9 mouse cellular contexts compared by ENCODE assay signal in genomic region chr11:98970191-98970925, GRCm38 (mm10). TPM values are rescaled to one million over a fixed set of nuclear protein-coding genes. Genes with fewer than 3 reads are reported as not detected.
DNase-seq lines count a peak whose midpoint lies in the region; ATAC-seq and TF ChIP-seq lines count a peak whose summit lies in the region.
"Had no signal": no experiment of that assay in that cellular context is flagged by ENCODE, and none has a peak within 500 bp of the region (broad histone marks: within the 10 kb centered on the region; RNA-seq: fewer than 3 reads in every experiment).

No protein-coding gene starts in this region.

- DNase-seq in liver, adult 2 months (ENCODE audit: extremely low read depth, low read depth, low spot score) = peak; percentile 70
- no peak for DNase-seq in liver, postnatal 0 days
- DNase-seq in thymus, adult 2 months = no peak
- no peak for DNase-seq in layer of hippocampus, adult 9-11 months
- no peak for DNase-seq in spleen, postnatal 36 days (ENCODE audit: low spot score in 2 of 2)

- no peak for ATAC-seq in liver, postnatal 0 days
- no peak for ATAC-seq in embryonic facial prominence, embryonic 12.5 days (ENCODE audit: insufficient number of reproducible peaks, insufficient read depth, low FRiP score, low TSS enrichment)
- no peak; the same call in 1 of the 2 replicates for ATAC-seq in hindbrain, embryonic 16.5 days
- no peak for ATAC-seq in neural tube, embryonic 12.5 days (ENCODE audit: low FRiP score, low read depth)

- 0 out of 2 replicates have a peak overlapping the region, but pooled peaks have one; percentile 31 for H3K9ac ChIP-seq in liver, adult 2 months (ENCODE audit: low read depth, low read length)
- H3K9ac ChIP-seq in liver, postnatal 0 days (replicated peaks) = no peak overlapping the region
- no peak overlapping the region for H3K9ac ChIP-seq in embryonic facial prominence, embryonic 12.5 days
- no peak overlapping the region; the same call in none of the 2 replicates for H3K9ac ChIP-seq in hindbrain, embryonic 16.5 days (ENCODE audit: low read depth, low read length)
- H3K9ac ChIP-seq in neural tube, embryonic 12.5 days = peak overlapping the region; percentile 84

- no peaks in the 10 kb centered on the region for H3K27me3 ChIP-seq in liver, adult 2 months (ENCODE audit: control insufficient read depth, insufficient read depth, low read length)
- no peaks in the 10 kb centered on the region for H3K27me3 ChIP-seq in liver, postnatal 0 days (ENCODE audit: insufficient read depth, low read length)
- H3K27me3 ChIP-seq in embryonic facial prominence, embryonic 12.5 days = no peaks in the 10 kb centered on the region
- H3K27me3 ChIP-seq in hindbrain, embryonic 16.5 days (replicated peaks; ENCODE audit: control insufficient read depth, insufficient read depth, low read length) = no peaks in the 10 kb centered on the region
- no peaks in the 10 kb centered on the region for H3K27me3 ChIP-seq in neural tube, embryonic 12.5 days (replicated peaks)
- no peaks in the 10 kb centered on the region for H3K27me3 ChIP-seq in thymus, adult 2 months (ENCODE audit: control insufficient read depth, insufficient read depth, low read length)

- WGBS in liver, adult 2 months = 51% methylated on average over 29 of the region's 29 CpGs
- WGBS in liver, postnatal 0 days (ENCODE audit: insufficient replicate concordance) = 72% methylated on average over 29 of the region's 29 CpGs
- WGBS in embryonic facial prominence, embryonic 12.5 days = 74% methylated on average over 29 of the region's 29 CpGs
- WGBS in hindbrain, embryonic 16.5 days = 32% methylated on average over 29 of the region's 29 CpGs
- 41% methylated on average over 29 of the region's 29 CpGs for WGBS in neural tube, embryonic 12.5 days
- WGBS in thymus, adult 2 months = 90% methylated on average over 29 of the region's 29 CpGs

- TF ChIP-seq POLR2A in liver, adult 2 months (IDR thresholded peaks at IDR 0.05; ENCODE audit: extremely low read depth, insufficient read depth, low read length) = no peak
- no peak for TF ChIP-seq POLR2A in thymus, adult 2 months (IDR thresholded peaks at IDR 0.05; ENCODE audit: control insufficient read depth, extremely low read depth, insufficient read depth, low read length, poor library complexity)

- no peak for TF ChIP-seq CTCF in liver, adult 2 months (IDR thresholded peaks at IDR 0.05; ENCODE audit: low read depth, low read length)
- no peak for TF ChIP-seq CTCF in liver, postnatal 0 days (IDR thresholded peaks at IDR 0.05; ENCODE audit: low read depth)
- no peak for TF ChIP-seq CTCF in thymus, adult 2 months (IDR thresholded peaks at IDR 0.05; ENCODE audit: borderline replicate concordance, control insufficient read depth, extremely low read depth, insufficient read depth, low read length, poor library complexity)

- no peak overlapping the region for H3K4me2 ChIP-seq in liver, postnatal 0 days (ENCODE audit: low read depth, low read length)
- H3K4me2 ChIP-seq in embryonic facial prominence, embryonic 12.5 days (replicated peaks) = peak overlapping the region; percentile 34; the same call in 1 of the 2 replicates
- H3K4me2 ChIP-seq in hindbrain, embryonic 16.5 days (ENCODE audit: low read length) = no peak overlapping the region; the same call in 1 of the 2 replicates
- H3K4me2 ChIP-seq in neural tube, embryonic 12.5 days (replicated peaks) = peak overlapping the region; percentile 96

- H3K36me3 ChIP-seq in liver, adult 2 months (ENCODE audit: control insufficient read depth, insufficient read depth, low read length) = peaks cover 14% of the 10 kb centered on the region; the same call in 1 of the 2 replicates
- peaks cover 43% of the 10 kb centered on the region for H3K36me3 ChIP-seq in liver, postnatal 0 days (replicated peaks; ENCODE audit: insufficient read depth, low read length)
- H3K36me3 ChIP-seq in embryonic facial prominence, embryonic 12.5 days = peaks cover 73% of the 10 kb centered on the region
- H3K36me3 ChIP-seq in hindbrain, embryonic 16.5 days (ENCODE audit: control insufficient read depth, insufficient read depth, low read length) = 0 out of 2 replicates have a peak, but pooled peaks cover 3% of the 10 kb centered on the region
- peaks cover 61% of the 10 kb centered on the region for H3K36me3 ChIP-seq in neural tube, embryonic 12.5 days
- H3K36me3 ChIP-seq in thymus, adult 2 months (ENCODE audit: control insufficient read depth, insufficient read depth, low read length) = peaks cover 45% of the 10 kb centered on the region

- peak overlapping the region; percentile 5; the same call in 1 of the 2 replicates for H3K27ac ChIP-seq in liver, adult 2 months (replicated peaks; ENCODE audit: insufficient read depth, low read depth, low read length)
- H3K27ac ChIP-seq in liver, postnatal 0 days (ENCODE audit: low read depth) = no peak overlapping the region
- H3K27ac ChIP-seq in embryonic facial prominence, embryonic 12.5 days = peak overlapping the region; percentile 83
- H3K27ac ChIP-seq in hindbrain, embryonic 16.5 days (ENCODE audit: low read depth, low read length) = peak overlapping the region; percentile 58
- peak overlapping the region; percentile 97 for H3K27ac ChIP-seq in neural tube, embryonic 12.5 days
- H3K27ac ChIP-seq in thymus, adult 2 months (ENCODE audit: control insufficient read depth, insufficient read depth, low read length) = no peak overlapping the region
- H3K27ac ChIP-seq: heart, adult 2 months had no signal

- no peaks in the 10 kb centered on the region for H3K9me3 ChIP-seq in liver, postnatal 0 days (ENCODE audit: low read length)
- no peaks in the 10 kb centered on the region for H3K9me3 ChIP-seq in embryonic facial prominence, embryonic 12.5 days
- H3K9me3 ChIP-seq in hindbrain, embryonic 16.5 days (ENCODE audit: control insufficient read depth, low read length) = no peaks in the 10 kb centered on the region
- H3K9me3 ChIP-seq in neural tube, embryonic 12.5 days = no peaks in the 10 kb centered on the region

- peaks cover 29% of the 10 kb centered on the region for H3K4me1 ChIP-seq in liver, adult 2 months (ENCODE audit: control insufficient read depth, insufficient read depth, low read length)
- H3K4me1 ChIP-seq in liver, postnatal 0 days (ENCODE audit: insufficient read depth) = peaks cover 7% of the 10 kb centered on the region; the same call in 1 of the 2 replicates
- H3K4me1 ChIP-seq in embryonic facial prominence, embryonic 12.5 days = peaks cover 61% of the 10 kb centered on the region
- H3K4me1 ChIP-seq in hindbrain, embryonic 16.5 days (ENCODE audit: control insufficient read depth, insufficient read depth, low read depth, low read length) = peaks cover 62% of the 10 kb centered on the region
- peaks cover 71% of the 10 kb centered on the region for H3K4me1 ChIP-seq in neural tube, embryonic 12.5 days
- peaks cover 37% of the 10 kb centered on the region for H3K4me1 ChIP-seq in thymus, adult 2 months (replicated peaks; ENCODE audit: control insufficient read depth, insufficient read depth, low read length)

- H3K79me2 ChIP-seq in liver, adult 2 months (ENCODE audit: control insufficient read depth, insufficient read depth, low read length) = peaks cover 14% of the 10 kb centered on the region; the same call in 1 of the 2 replicates

- TF ChIP-seq EP300 in liver, postnatal 0 days (IDR thresholded peaks at IDR 0.05; ENCODE audit: low read depth) = no peak

- no peak overlapping the region for H3K4me3 ChIP-seq in liver, adult 2 months (ENCODE audit: insufficient read depth, low read depth, low read length)
- H3K4me3 ChIP-seq in liver, postnatal 0 days (ENCODE audit: low read depth, low read length) = no peak overlapping the region
- no peak overlapping the region for H3K4me3 ChIP-seq in embryonic facial prominence, embryonic 12.5 days
- no peak overlapping the region for H3K4me3 ChIP-seq in hindbrain, embryonic 16.5 days (ENCODE audit: low read length)
- peak overlapping the region; percentile 22 for H3K4me3 ChIP-seq in neural tube, embryonic 12.5 days
- no peak overlapping the region for H3K4me3 ChIP-seq in thymus, adult 2 months (ENCODE audit: control insufficient read depth, insufficient read depth, low read length)
- H3K4me3 ChIP-seq: heart, adult 2 months had no signal

RNA-seq across cellular contexts. Expression of gene Gjd3, which starts 12.5 kb away (rescaled TPM):
- total RNA-seq in liver, adult 2 months (2014; rRNA removed) = not detected in 2 replicates
- polyA plus RNA-seq in liver, adult 2 months (2012; rRNA removed) = 0.11 TPM in 1 of 2 replicates, not detected in the other
- polyA plus RNA-seq in liver, postnatal 0 days (2015; fragmentation: Nextera tagmentation; extraction: Ambion mirVana) = not detected in 2 replicates
- polyA plus RNA-seq in embryonic facial prominence, embryonic 12.5 days (2016; fragmentation: Nextera tagmentation; extraction: Ambion mirVana) = 0.73 and 1.4 TPM in 2 replicates
- 2.0 and 3.0 TPM in 2 replicates for polyA plus RNA-seq in hindbrain, embryonic 16.5 days (2015; fragmentation: Nextera tagmentation; extraction: Ambion mirVana)
- 1.8 and 2.0 TPM in 2 replicates for polyA plus RNA-seq in neural tube, embryonic 12.5 days (2016; fragmentation: Nextera tagmentation; extraction: Ambion mirVana)
- 1.3 and 1.9 TPM in 2 replicates for polyA plus RNA-seq in thymus, adult 2 months (2012; rRNA removed)

RNA-seq across cellular contexts. Expression of gene Rara, which starts 42.7 kb away (rescaled TPM):
- total RNA-seq in liver, adult 2 months (2014; rRNA removed) = 3.7 and 4.5 TPM in 2 replicates
- 14.1 and 14.6 TPM in 2 replicates for polyA plus RNA-seq in liver, adult 2 months (2012; rRNA removed)
- 5.4 and 5.6 TPM in 2 replicates for polyA plus RNA-seq in liver, postnatal 0 days (2015; fragmentation: Nextera tagmentation; extraction: Ambion mirVana)
- 48.8 and 49.2 TPM in 2 replicates for polyA plus RNA-seq in embryonic facial prominence, embryonic 12.5 days (2016; fragmentation: Nextera tagmentation; extraction: Ambion mirVana)
- polyA plus RNA-seq in hindbrain, embryonic 16.5 days (2015; fragmentation: Nextera tagmentation; extraction: Ambion mirVana) = 12.1 and 16.7 TPM in 2 replicates
- 51.1 and 52.5 TPM in 2 replicates for polyA plus RNA-seq in neural tube, embryonic 12.5 days (2016; fragmentation: Nextera tagmentation; extraction: Ambion mirVana)
- polyA plus RNA-seq in thymus, adult 2 months (2012; rRNA removed) = 63.5 and 74.1 TPM in 2 replicates

RNA-seq across cellular contexts. Expression of gene Top2a, which starts 53.6 kb away (rescaled TPM):
- total RNA-seq in liver, adult 2 months (2014; rRNA removed) = 1.8 and 4.2 TPM in 2 replicates
- 0.22 and 0.31 TPM in 2 replicates for polyA plus RNA-seq in liver, adult 2 months (2012; rRNA removed)
- polyA plus RNA-seq in liver, postnatal 0 days (2015; fragmentation: Nextera tagmentation; extraction: Ambion mirVana) = 74.3 and 90.2 TPM in 2 replicates
- 288 and 289 TPM in 2 replicates for polyA plus RNA-seq in embryonic facial prominence, embryonic 12.5 days (2016; fragmentation: Nextera tagmentation; extraction: Ambion mirVana)
- polyA plus RNA-seq in hindbrain, embryonic 16.5 days (2015; fragmentation: Nextera tagmentation; extraction: Ambion mirVana) = 33.1 and 44.9 TPM in 2 replicates
- 190 and 194 TPM in 2 replicates for polyA plus RNA-seq in neural tube, embryonic 12.5 days (2016; fragmentation: Nextera tagmentation; extraction: Ambion mirVana)
- 59.2 and 85.6 TPM in 2 replicates for polyA plus RNA-seq in thymus, adult 2 months (2012; rRNA removed)

Comparison
In these comparisons a context has a peak if more than half of its experiments do, and no peak if none do; other contexts are left out.
1. H3K27ac ChIP-seq: peak in liver, adult 2 months (single experiment), embryonic facial prominence, embryonic 12.5 days (single experiment), hindbrain, embryonic 16.5 days (single experiment) and neural tube, embryonic 12.5 days (single experiment); none in liver, postnatal 0 days (single experiment) and thymus, adult 2 months (single experiment).
2. H3K9ac ChIP-seq: peak in liver, adult 2 months (single experiment) and neural tube, embryonic 12.5 days (single experiment); none in liver, postnatal 0 days (single experiment), embryonic facial prominence, embryonic 12.5 days (single experiment) and hindbrain, embryonic 16.5 days (single experiment).
3. RNA of gene Top2a, which starts 53.6 kb away (polyA plus RNA-seq): 288 to 289 TPM in embryonic facial prominence, embryonic 12.5 days, 190 to 194 TPM in neural tube, embryonic 12.5 days, 74.3 to 90.2 TPM in liver, postnatal 0 days, 59.2 to 85.6 TPM in thymus, adult 2 months and 33.1 to 44.9 TPM in hindbrain, embryonic 16.5 days; 0.22 to 0.31 TPM in liver, adult 2 months; every median in the first group is over 10 times any median in the second.
4. H3K4me2 ChIP-seq: peak in embryonic facial prominence, embryonic 12.5 days (single experiment) and neural tube, embryonic 12.5 days (single experiment); none in liver, postnatal 0 days (single experiment) and hindbrain, embryonic 16.5 days (single experiment).